Mouse (Mus musculus) small intestine, adult 2 months (tissue): ENCODE results near the gene Vmn1r217.

Experiments
- CTCF ChIP-seq: fragments of 200-500 bp; IDR thresholded peaks from 2 replicates; pipeline ENCODE4 v1.5.1; 2012; ENCODE audit warnings: low read depth, mild to moderate bottlenecking, control low read depth, inconsistent platforms, low read length, moderate library complexity, mixed read lengths; ENCODE audit not compliant: insufficient replicate concordance, insufficient read length; ENCODE audit errors: extremely low read depth
- POLR2A ChIP-seq: fragments of 200-500 bp; IDR thresholded peaks from 2 replicates; pipeline ENCODE4 v1.6.1; 2012; ENCODE audit warnings: low read depth, mild to moderate bottlenecking, control low read depth, inconsistent platforms, low read length, moderate library complexity

DNA sequence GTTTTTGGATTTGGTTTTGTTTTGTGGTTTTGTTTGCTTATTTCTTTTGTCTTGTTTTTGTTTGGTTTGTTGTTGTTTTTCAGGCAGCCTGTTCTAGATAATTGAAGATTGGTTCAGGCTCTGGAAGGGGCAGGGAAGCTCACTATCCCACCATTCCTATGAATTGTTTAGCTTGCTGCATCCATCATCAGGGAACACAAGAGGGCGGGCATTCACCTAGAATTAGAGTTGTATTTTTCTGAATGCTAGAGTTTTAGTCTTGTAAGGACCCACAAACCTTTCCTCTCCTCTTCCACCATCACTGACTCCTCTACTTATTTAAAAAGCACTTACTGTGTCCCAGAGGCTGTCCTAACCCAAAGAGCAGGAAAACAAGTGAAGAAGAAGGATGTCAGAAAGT lies 60.2 kb downstream of the Vmn1r217 start:
- TF ChIP-seq POLR2A, result no peak
- no peak for TF ChIP-seq CTCF
